Mouse (Mus musculus) midbrain, embryonic 16.5 days (tissue): ENCODE measurements around the gene Lap3. TPM values are rescaled to one million over a fixed set of nuclear protein-coding genes. Genes with fewer than 3 reads are reported as not detected.

Source experiments
- ATAC-seq: fragments of 200-750 bp; cut with Nextera tagmentation; 2 replicates; pipeline ENCODE4 v1.8.0; 2017; ENCODE audit warnings: moderate TSS enrichment
- H3K27ac ChIP-seq: fragments of 300-500 bp; sonication (generic); 2 replicates; pipeline ENCODE4 v1.5.1; 2014; ENCODE audit warnings: mild to moderate bottlenecking, low read length, mixed read lengths
- H3K27me3 ChIP-seq: fragments of 300-500 bp; sonication (generic); 2 replicates; pipeline ENCODE4 v1.6.1; 2014; ENCODE audit warnings: low read depth, low read length, mixed read lengths; ENCODE audit not compliant: control insufficient read depth, insufficient read depth
- H3K36me3 ChIP-seq: fragments of 300-500 bp; sonication (generic); 2 replicates; pipeline ENCODE4 v1.6.1; 2014; ENCODE audit warnings: mild to moderate bottlenecking, low read length, moderate library complexity, mixed read lengths; ENCODE audit not compliant: control insufficient read depth, insufficient read depth
- H3K4me1 ChIP-seq: fragments of 300-500 bp; sonication (generic); 2 replicates; pipeline ENCODE4 v1.6.1; 2014; ENCODE audit warnings: mild to moderate bottlenecking, low read length, mixed read lengths; ENCODE audit not compliant: control insufficient read depth, insufficient read depth
- H3K4me2 ChIP-seq: fragments of 300-500 bp; sonication (generic); 2 replicates; pipeline ENCODE4 v1.6.1; 2014; ENCODE audit warnings: mild to moderate bottlenecking, low read length, mixed read lengths
- H3K4me3 ChIP-seq: fragments of 300-500 bp; sonication (generic); 2 replicates; pipeline ENCODE4 v1.5.1; 2014; ENCODE audit warnings: low read depth, mild to moderate bottlenecking, low read length, moderate library complexity, mixed read lengths
- H3K9ac ChIP-seq: fragments of 300-500 bp; sonication (generic); 2 replicates; pipeline ENCODE4 v1.6.1; 2014; ENCODE audit warnings: low read depth, low read length, mixed read lengths
- H3K9me3 ChIP-seq: fragments of 300-500 bp; sonication (generic); replicated peaks from 2 replicates; pipeline ENCODE4 v1.6.1; 2014; ENCODE audit warnings: mild to moderate bottlenecking, low read length, mixed read lengths; ENCODE audit not compliant: control insufficient read depth, poor library complexity, severe bottlenecking
- WGBS: fragments of 180-500 bp; shearing (Covaris S2); extraction: QIAGEN DNeasy Blood & Tissue Kit; methylation state at CpG from one replicate; pipeline ENCODE4 v1.1.7; 2014; 5-methylcytosine and 5-hydroxymethylcytosine counted together
- polyA plus RNA-seq: library from polyadenylated mRNA; unstranded; fragments of >200 nt; fragmentation: Nextera tagmentation; extraction: Ambion mirVana; gene quantifications from 2 replicates; pipeline ENCODE4 v1.2.1, GENCODE M21; 2015

Lap3 gene
- polyA plus RNA-seq, 1 experiment from 2014 or later: 28.8 TPM

DNA sequence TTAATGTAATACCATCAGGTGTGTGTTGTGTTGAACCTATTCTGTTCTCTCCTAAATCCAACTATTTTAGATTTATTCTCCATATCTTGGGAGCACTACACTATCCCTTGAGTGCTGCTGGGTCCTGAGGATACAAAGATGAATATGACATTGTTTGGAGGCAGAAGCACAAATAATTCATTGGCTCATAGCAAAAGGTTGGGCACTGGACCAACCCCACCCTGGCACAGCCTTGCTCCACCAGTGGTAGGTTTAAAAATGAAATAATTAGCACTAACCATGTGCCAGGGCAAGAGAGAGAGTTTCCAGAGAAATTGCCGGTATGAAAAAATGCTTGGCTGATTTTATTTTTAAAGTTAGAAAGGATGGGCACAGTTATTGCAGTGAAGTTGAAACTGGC lies 19.7 kb upstream of the Lap3 start:
- 98% methylated on average over 1 of the region's 1 CpGs for WGBS

GRCm38 (mm10) chr5:45474215-45474614 lies 19.0 kb upstream of the Lap3 start:
- Histone ChIP-seq H3K36me3 (no peaks in the 10 kb centered on the region), H3K4me1 (no peaks in the 10 kb centered on the region; the same call in 1 of the 2 replicates), H3K4me2 (no peak overlapping the region), H3K4me3 (no peak overlapping the region), H3K27me3 (no peaks in the 10 kb centered on the region), H3K9ac (no peak overlapping the region), H3K9me3 (no peaks in the 10 kb centered on the region), H3K27ac (no peak overlapping the region)
- ATAC-seq: peak; percentile 66; the same call in 1 of the 2 replicates
- WGBS: 26% methylated on average over 6 of the region's 6 CpGs

More for the DNA sequence above, 19.7 kb upstream of the Lap3 start:
- H3K9me3 ChIP-seq: no peaks in the 10 kb centered on the region
- no peak overlapping the region for H3K27ac ChIP-seq
- H3K4me1 ChIP-seq: no peaks in the 10 kb centered on the region; the same call in 1 of the 2 replicates
- no peak overlapping the region for H3K4me2 ChIP-seq
- H3K9ac ChIP-seq: no peak overlapping the region
- no peaks in the 10 kb centered on the region for H3K27me3 ChIP-seq
- no peak overlapping the region for H3K4me3 ChIP-seq
- no peak for ATAC-seq
- no peaks in the 10 kb centered on the region for H3K36me3 ChIP-seq

GRCm38 (mm10) chr5:45474758-45475157 lies 18.4 kb upstream of the Lap3 start:
- Histone ChIP-seq H3K36me3 (no peaks in the 10 kb centered on the region), H3K27me3 (no peaks in the 10 kb centered on the region), H3K27ac (no peak overlapping the region), H3K4me2 (no peak overlapping the region), H3K4me3 (no peak overlapping the region), H3K9ac (no peak overlapping the region), H3K4me1 (no peaks in the 10 kb centered on the region; the same call in 1 of the 2 replicates), H3K9me3 (no peaks in the 10 kb centered on the region)
- 67% methylated on average over 4 of the region's 4 CpGs for WGBS
- no peak for ATAC-seq

GRCm38 (mm10) chr5:45475771-45476170 lies 17.4 kb upstream of the Lap3 start:
- 93% methylated on average over 5 of the region's 5 CpGs for WGBS
- no peak overlapping the region for H3K4me2 ChIP-seq
- ATAC-seq: no peak
- no peaks in the 10 kb centered on the region for H3K9me3 ChIP-seq
- no peak overlapping the region for H3K27ac ChIP-seq
- no peak overlapping the region for H3K4me3 ChIP-seq
- H3K36me3 ChIP-seq: no peaks in the 10 kb centered on the region
- no peaks in the 10 kb centered on the region; the same call in 1 of the 2 replicates for H3K4me1 ChIP-seq
- H3K9ac ChIP-seq: no peak overlapping the region
- H3K27me3 ChIP-seq: no peaks in the 10 kb centered on the region

DNA sequence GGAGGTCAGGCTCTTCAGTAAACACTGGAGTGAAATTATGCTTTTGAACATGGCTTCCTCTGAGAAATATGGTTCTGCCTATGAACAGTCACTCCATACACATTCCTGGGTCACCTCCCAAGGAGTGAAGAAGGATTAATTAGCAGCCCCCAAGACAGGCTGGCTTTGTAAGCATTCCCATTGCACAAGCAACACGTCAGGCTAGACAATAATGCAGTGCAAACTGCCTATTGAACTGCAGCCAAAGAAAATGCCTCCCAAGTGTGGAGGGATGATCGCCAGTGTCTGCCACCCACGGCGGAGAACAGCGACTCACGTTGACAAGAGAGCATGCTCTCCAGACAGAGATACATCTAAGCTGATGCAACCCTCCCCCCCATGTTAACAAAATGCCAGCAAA lies 16.9 kb upstream of the Lap3 start:
- no peaks in the 10 kb centered on the region; the same call in 1 of the 2 replicates for H3K4me1 ChIP-seq
- WGBS: 18% methylated on average over 6 of the region's 6 CpGs
- peak; percentile 41; the same call in 1 of the 2 replicates for ATAC-seq
- no peak overlapping the region for H3K4me2 ChIP-seq
- H3K27me3 ChIP-seq: no peaks in the 10 kb centered on the region
- H3K9me3 ChIP-seq: no peaks in the 10 kb centered on the region
- no peak overlapping the region for H3K27ac ChIP-seq
- no peaks in the 10 kb centered on the region for H3K36me3 ChIP-seq
- no peak overlapping the region for H3K9ac ChIP-seq
- no peak overlapping the region for H3K4me3 ChIP-seq

- no peaks in the 10 kb centered on the region for H3K9me3 ChIP-seq
- H3K27ac ChIP-seq: no peak overlapping the region
- no peaks in the 10 kb centered on the region for H3K27me3 ChIP-seq
- no peaks in the 10 kb centered on the region; the same call in 1 of the 2 replicates for H3K4me1 ChIP-seq
- H3K4me3 ChIP-seq: no peak overlapping the region
- WGBS: 88% methylated on average over 7 of the region's 7 CpGs
- ATAC-seq: no peak
- no peak overlapping the region for H3K4me2 ChIP-seq
- H3K9ac ChIP-seq: no peak overlapping the region
- no peaks in the 10 kb centered on the region for H3K36me3 ChIP-seq
Observed at GRCm38 (mm10) chr5:45477601-45478000, 15.6 kb upstream of the Lap3 start.

DNA sequence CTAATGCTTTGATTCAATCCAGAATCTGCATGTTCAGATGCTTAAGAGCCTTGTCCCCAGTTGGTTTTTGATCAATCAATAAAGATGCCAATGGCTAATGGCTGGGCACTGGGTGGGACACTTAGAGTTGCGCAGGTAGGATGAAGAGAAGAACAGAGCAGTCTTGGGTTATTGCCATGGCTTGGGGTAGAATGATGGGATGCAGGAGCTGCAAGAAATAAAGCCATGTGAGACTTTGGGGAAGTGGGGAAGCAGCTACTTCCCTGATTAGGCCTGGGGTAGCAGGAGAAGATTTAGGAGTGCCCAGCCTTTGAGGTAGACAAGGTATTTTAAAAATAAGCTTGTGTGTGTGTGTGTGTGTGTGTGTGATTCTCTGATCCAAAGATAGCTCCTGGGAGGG lies 13.1 kb upstream of the Lap3 start:
- H3K4me3 ChIP-seq: no peak overlapping the region
- H3K9me3 ChIP-seq: no peaks in the 10 kb centered on the region
- no peak overlapping the region for H3K4me2 ChIP-seq
- H3K27ac ChIP-seq: no peak overlapping the region
- H3K4me1 ChIP-seq: no peaks in the 10 kb centered on the region; the same call in 1 of the 2 replicates
- H3K27me3 ChIP-seq: no peaks in the 10 kb centered on the region
- no peaks in the 10 kb centered on the region for H3K36me3 ChIP-seq
- no peak for ATAC-seq
- H3K9ac ChIP-seq: no peak overlapping the region
- WGBS: 96% methylated on average over 1 of the region's 1 CpGs

DNA sequence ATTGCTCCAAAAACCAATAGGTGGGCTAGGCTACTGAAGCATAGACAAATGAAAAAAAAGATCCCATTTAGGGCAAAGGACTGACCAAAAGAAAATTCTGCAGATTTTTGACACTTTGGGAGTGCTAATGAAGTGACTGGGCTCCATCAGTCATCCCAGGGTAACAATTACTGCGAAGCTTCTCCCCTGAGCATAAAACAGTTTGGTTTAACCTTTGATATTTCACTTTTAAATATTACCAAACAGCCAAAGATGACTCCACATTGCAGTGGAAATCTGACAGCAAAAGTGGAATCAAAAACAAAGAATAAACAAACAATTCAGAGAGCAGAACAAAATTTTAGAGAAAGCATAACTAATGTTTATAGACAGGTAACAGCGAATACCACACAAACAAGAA lies 12.0 kb upstream of the Lap3 start:
- WGBS: 92% methylated on average over 2 of the region's 2 CpGs
- Histone ChIP-seq H3K9ac (no peak overlapping the region), H3K4me1 (no peaks in the 10 kb centered on the region; the same call in 1 of the 2 replicates), H3K4me3 (no peak overlapping the region), H3K4me2 (no peak overlapping the region), H3K9me3 (no peaks in the 10 kb centered on the region), H3K27me3 (no peaks in the 10 kb centered on the region), H3K27ac (no peak overlapping the region), H3K36me3 (no peaks in the 10 kb centered on the region)
- ATAC-seq: no peak

GRCm38 (mm10) chr5:45482607-45483006 lies 10.6 kb upstream of the Lap3 start:
- no peak for ATAC-seq
- H3K4me1 ChIP-seq: no peaks in the 10 kb centered on the region
- no peaks in the 10 kb centered on the region for H3K27me3 ChIP-seq
- no peaks in the 10 kb centered on the region for H3K9me3 ChIP-seq
- H3K27ac ChIP-seq: no peak overlapping the region
- H3K4me3 ChIP-seq: no peak overlapping the region
- no peaks in the 10 kb centered on the region for H3K36me3 ChIP-seq
- 85% methylated on average over 3 of the region's 3 CpGs for WGBS
- no peak overlapping the region for H3K4me2 ChIP-seq
- no peak overlapping the region for H3K9ac ChIP-seq
